27 mouse cellular contexts compared by ENCODE assay signal in genomic region chr8:91209658-91210057, GRCm38 (mm10).
"Had no signal": no experiment of that assay in that cellular context is flagged by ENCODE, and none has a peak within 500 bp of the region (broad histone marks: within the 10 kb centered on the region; RNA-seq: fewer than 3 reads in every experiment).

No protein-coding gene starts in this region.

- H3K4me2 ChIP-seq: heart, embryonic 11.5 days; heart, embryonic 13.5 days; heart, embryonic 15.5 days; hindbrain, embryonic 12.5 days; hindbrain, embryonic 14.5 days; intestine, embryonic 15.5 days; kidney, embryonic 15.5 days; limb, embryonic 13.5 days had no signal

- DNase-seq: gastrocnemius, adult 2 months; gastrocnemius, postnatal 10 days; gastrocnemius, postnatal 25 days; heart, adult 2 months; heart, postnatal 14 days; heart, postnatal 36 days; kidney, adult 2 months; kidney, adult 9 months; kidney, postnatal 14 days; kidney, postnatal 36 days; layer of hippocampus, adult 9-11 months; layer of hippocampus, postnatal 36 days; left cerebral cortex, postnatal 4 days had no signal

- H3K4me3 ChIP-seq: gastrocnemius, adult 2 months; heart, adult 2 months; heart, embryonic 13.5 days; heart, embryonic 15.5 days; hindbrain, embryonic 10.5 days; hindbrain, embryonic 12.5 days; intestine, embryonic 15.5 days; kidney, embryonic 15.5 days; limb, embryonic 13.5 days had no signal

- ATAC-seq: forebrain, embryonic 16.5 days; hindbrain, embryonic 16.5 days; inflammation-experienced regulatory T-cells, adult 6 months; intestine, embryonic 15.5 days; intestine, postnatal 0 days had no signal

- H3K27ac ChIP-seq: gastrocnemius, adult 2 months; heart, adult 2 months; heart, embryonic 13.5 days; heart, embryonic 15.5 days; hindbrain, embryonic 10.5 days; hindbrain, embryonic 12.5 days; hindbrain, embryonic 14.5 days; intestine, embryonic 15.5 days; kidney, embryonic 15.5 days; kidney, postnatal 0 days; limb, embryonic 13.5 days had no signal

- H3K9ac ChIP-seq: heart, embryonic 13.5 days; heart, embryonic 15.5 days; hindbrain, embryonic 12.5 days; hindbrain, embryonic 14.5 days; intestine, embryonic 15.5 days; kidney, embryonic 15.5 days; limb, embryonic 13.5 days had no signal

- H3K36me3 ChIP-seq: heart, embryonic 13.5 days; heart, embryonic 15.5 days; hindbrain, embryonic 10.5 days; hindbrain, embryonic 12.5 days; intestine, embryonic 15.5 days; kidney, embryonic 15.5 days; limb, embryonic 13.5 days had no signal

- H3K27me3 ChIP-seq: heart, embryonic 13.5 days; heart, embryonic 15.5 days; hindbrain, embryonic 12.5 days; intestine, embryonic 15.5 days; limb, embryonic 13.5 days had no signal

- H3K9me3 ChIP-seq: heart, embryonic 13.5 days; heart, embryonic 15.5 days; hindbrain, embryonic 10.5 days; hindbrain, embryonic 12.5 days; intestine, embryonic 15.5 days; kidney, embryonic 15.5 days; limb, embryonic 13.5 days had no signal

- H3K4me1 ChIP-seq: heart, embryonic 15.5 days; hindbrain, embryonic 12.5 days; intestine, embryonic 15.5 days; limb, embryonic 13.5 days had no signal
